Mouse (Mus musculus) T-helper 2 cell (primary cell): ENCODE data around the gene Fam3b.

Experiments used
- in situ Hi-C: fragments of 300-600 bp; cut with MboI, MseI; formaldehyde crosslinking; loops from one replicate; pipeline ENCODE4 v1.15.1; 2025; ENCODE audit warnings: high pct_unique_total_duplicates

Gene Fam3b

DNA sequence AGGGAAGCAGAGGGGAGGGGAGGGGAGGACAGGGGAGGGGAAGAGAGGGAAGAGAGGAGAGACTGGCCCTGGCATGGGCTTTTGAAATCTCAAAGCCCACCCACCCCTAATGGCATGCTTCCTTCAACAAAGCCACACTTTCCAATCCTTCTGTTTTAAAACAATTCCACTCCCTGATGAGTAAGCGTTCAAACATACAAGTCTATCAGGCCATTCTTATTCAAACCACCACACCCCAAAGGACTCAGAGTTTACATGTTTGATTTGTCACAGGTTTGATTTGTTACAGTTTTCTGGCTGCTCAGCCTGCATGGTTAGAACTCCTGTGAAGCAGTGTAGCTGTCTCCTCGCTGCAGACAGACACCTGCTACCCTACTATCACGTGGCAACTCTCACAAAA lies 18.6 kb downstream of the Fam3b start:
- in situ Hi-C loops, result no loop called here

DNA sequence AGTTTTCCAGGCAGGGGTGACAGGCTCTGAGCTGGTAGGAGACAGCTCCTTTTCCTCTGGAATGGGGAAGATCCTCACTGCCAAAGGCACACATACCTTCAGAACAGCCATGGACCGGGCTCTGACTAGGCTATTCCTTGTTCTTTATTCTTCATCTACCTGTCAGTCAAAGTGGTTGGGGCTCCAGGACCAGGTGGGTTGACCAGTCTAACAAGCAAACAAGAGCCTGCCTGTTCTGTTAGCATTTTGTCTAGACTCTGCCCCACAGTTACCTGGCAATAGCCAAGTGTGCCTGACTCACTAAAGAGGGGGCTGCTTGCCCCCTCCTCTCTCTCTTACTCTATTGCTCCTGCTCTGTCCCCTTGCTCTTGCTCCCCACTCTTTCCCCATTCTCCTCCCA lies 22.2 kb downstream of the Fam3b start:
- in situ Hi-C loops, result no loop called here

GRCm38 (mm10) chr16:97478655-97479054 lies 36.0 kb downstream of the Fam3b start:
- in situ Hi-C loops, result no loop called here

DNA sequence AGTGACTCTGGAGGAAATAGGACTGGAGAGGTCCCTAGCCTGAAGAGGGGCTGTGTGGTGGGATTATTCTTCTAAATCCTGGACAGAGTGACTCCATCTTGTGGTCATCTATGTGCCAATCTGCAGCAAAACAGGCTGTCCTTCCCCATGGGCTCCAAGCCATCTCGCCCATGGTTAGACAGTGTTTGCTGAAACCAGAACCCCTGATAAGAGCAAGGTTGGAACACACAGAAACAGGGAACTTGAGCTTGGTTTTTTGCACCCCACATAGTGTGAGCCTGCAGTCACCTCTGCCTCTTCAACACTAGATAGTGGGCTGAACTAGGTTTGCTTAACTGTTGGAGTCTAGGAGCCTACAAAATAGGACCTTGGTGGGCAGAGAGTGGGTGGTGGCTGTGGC lies 38.1 kb downstream of the Fam3b start:
- in situ Hi-C loops, result no loop called here

- in situ Hi-C loops, result no loop called here
Measured at GRCm38 (mm10) chr16:97475581-97475980, 39.0 kb downstream of the Fam3b start.

GRCm38 (mm10) chr16:97474671-97475070 lies 39.9 kb downstream of the Fam3b start:
- in situ Hi-C loops, result no loop called here

DNA sequence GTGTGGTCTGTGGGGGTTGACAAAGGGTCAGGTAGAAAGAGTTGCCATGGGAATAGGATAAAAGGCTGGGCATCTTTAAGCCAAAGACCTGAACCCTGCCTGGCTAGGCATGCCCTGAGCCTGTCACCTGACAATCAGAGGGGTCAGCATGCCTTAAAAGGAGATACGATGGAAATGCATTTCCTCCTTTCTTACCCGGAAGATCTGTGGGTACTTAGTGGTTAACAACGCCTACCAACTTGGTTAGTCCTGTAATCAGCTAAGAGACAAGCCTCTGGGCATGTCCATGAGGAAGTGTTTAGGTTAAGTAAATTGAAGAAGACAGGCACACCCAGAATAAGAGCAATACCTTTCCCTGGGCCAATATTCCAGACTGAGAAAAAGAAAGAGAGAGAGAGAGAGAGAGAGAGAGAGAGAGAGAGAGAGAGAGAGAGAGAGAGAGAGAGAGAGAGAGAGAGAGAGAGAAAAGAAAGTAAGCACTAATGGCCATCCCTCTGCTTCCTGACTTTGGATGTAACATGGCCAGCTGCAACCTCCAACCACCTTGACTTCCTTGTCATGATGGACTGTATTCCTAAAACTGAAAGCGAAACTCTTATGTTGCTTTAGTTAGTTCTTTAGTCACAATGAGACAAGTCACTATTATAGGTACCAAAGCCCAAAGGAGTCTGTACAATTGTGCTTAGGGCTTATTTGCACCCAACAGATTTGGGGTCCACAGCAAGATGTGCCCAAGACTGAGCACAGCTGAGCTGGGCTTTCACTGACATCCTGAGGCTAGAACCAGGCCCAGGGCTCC lies 46.4 kb downstream of the Fam3b start:
- in situ Hi-C loops, result no loop called here

GRCm38 (mm10) chr16:97467472-97467871 lies 47.1 kb downstream of the Fam3b start:
- in situ Hi-C loops, result no loop called here

GRCm38 (mm10) chr16:97466182-97466957 lies 48.2 kb downstream of the Fam3b start:
- in situ Hi-C loops, result no loop called here

DNA sequence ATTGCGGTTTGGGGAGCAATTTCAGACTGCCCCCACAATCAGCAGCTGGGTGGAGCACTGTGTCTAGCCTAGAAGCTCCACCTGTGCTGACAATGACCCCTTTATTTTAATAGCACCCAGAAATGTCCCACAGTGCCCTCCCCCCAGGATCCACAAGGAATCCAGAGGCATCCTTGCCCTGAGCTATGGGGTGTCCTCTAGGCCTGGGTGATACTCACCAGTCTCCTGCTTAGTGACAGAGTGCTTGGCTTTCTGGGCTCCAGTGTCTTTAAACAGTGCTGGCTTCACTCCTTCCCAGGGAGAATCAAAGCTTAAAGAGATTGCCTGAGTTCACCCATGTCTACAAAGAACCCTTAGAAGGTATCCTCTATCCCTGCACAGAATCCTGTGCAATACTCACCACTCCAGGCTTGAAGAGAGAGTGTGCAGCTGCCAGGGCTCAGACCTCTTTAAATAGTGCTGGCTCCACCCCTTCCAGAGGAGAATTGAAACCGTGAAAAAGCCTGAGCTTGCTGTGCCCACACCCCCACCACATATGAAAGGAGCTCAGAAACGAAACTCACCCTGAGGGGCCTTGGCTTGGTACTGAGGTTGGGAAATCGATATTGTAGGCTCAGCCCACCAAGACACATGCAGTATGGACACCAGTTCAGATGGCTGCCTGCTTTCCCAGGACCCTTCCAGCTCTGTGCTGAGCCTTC lies 52.0 kb downstream of the Fam3b start, which contains the start of gene Mx1:
Mx1 (minus strand) TSS at position 427 of the 701 bp plus-strand sequence.
- in situ Hi-C loops, result no loop called here

DNA sequence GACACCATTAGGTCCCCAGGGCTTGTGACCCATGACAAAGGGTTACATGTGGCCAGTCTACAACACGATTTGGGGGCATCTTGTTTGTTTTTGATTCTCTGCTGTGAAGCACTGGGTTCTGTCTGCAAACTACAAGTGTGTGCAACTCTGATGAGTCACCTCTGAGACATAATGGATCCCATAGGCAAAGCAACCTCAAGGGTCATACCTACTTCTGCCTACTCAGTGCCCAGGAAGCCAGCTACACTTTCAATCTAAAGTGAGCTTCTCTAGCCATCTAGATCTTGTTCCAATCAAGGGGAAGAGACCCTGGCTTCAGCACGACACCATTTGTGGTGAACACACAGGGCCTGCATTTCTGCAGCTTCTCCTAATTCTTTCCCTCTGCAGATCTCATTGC lies 53.3 kb downstream of the Fam3b start:
- in situ Hi-C loops, result no loop called here

DNA sequence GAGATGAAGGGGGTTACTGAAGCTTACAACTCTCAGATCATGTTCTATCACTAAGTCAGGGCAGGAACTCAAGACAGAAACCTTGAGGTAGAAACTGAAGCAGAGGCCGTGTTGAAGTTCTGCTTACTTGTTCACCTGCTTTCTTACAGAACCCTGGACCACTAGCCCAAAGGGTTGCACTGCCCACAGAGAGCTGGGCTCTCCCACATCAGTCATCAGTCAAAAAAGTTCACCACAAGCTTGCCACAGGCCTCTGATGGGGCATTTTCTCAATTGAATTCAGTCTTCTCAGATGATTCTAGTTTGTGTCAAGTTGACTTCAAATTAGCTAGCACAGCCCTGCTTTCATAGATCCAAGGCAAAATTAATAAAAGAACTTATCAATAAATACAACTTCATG lies 54.8 kb downstream of the Fam3b start:
- in situ Hi-C loops, result no loop called here

- in situ Hi-C loops, result no loop called here
Measured at GRCm38 (mm10) chr16:97447386-97447785, 67.2 kb downstream of the Fam3b start.

GRCm38 (mm10) chr16:97443670-97444263 lies 70.8 kb downstream of the Fam3b start:
- in situ Hi-C loops, result no loop called here

DNA sequence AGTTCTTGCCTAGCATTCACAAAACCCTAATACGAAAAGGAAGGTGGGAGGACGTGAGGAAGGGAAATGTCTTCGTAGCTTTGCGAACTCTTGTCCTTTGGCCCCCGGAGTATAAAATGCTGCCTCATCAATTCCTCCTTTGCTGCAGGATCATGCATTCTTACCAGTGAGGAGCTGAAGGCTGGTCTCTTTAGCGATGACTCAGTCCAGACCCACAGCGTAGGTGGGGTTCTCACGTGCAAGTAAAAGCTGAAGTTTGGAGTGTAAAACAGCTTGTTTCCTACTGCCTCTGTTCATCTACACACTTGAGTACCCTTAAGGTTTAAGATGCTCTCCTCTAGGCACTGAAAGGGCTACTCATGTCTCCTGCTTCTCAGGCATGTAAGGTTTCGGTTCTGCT lies 72.6 kb downstream of the Fam3b start:
- in situ Hi-C loops, result no loop called here

DNA sequence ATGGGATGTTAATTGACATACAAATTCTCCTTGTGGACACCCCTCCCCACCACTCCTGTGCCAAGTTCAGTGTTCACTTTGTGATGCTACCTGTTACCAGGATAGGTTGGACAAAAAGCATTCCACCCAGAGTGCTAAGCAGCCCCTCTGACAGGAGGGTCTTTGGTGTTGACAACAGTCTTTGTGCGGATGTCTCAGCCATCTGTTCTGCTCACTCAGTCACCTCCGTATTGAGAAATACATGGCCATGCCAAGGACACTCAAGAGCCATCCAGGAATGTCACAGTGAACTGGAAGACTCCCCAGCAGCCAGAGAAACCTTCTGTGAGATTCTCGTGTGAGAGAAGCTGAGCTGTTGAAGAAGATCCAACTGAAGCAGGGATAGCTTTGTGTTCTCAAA lies 76.4 kb downstream of the Fam3b start:
- in situ Hi-C loops, result no loop called here

GRCm38 (mm10) chr16:97437448-97438056 lies 77.1 kb downstream of the Fam3b start:
- in situ Hi-C loops, result no loop called here

GRCm38 (mm10) chr16:97434206-97434605 lies 80.4 kb downstream of the Fam3b start:
- in situ Hi-C loops, result no loop called here

GRCm38 (mm10) chr16:97431328-97431727 lies 83.3 kb downstream of the Fam3b start:
- in situ Hi-C loops, result no loop called here

- in situ Hi-C loops, result no loop called here
Measured at GRCm38 (mm10) chr16:97430091-97430490, 84.5 kb downstream of the Fam3b start.

DNA sequence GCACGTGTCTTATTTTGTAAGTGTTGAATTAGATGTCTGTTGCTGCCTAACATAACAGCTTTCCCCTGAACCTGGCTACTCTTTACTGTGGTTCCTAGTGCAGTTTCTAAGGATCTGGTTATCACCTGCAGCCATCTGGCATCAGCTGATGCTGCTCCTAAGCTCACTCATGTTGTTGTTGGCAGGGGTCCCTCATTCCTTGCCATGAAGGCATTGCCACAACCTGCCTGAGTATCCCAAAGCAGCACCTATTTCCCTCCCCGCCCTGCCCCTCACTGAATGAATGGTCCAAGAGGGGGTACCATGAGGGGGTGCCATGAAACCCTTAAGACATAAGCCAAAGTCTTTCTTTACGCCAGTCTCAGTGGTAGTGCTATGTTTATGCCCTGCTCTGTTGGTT lies 86.6 kb downstream of the Fam3b start:
- in situ Hi-C loops, result no loop called here

DNA sequence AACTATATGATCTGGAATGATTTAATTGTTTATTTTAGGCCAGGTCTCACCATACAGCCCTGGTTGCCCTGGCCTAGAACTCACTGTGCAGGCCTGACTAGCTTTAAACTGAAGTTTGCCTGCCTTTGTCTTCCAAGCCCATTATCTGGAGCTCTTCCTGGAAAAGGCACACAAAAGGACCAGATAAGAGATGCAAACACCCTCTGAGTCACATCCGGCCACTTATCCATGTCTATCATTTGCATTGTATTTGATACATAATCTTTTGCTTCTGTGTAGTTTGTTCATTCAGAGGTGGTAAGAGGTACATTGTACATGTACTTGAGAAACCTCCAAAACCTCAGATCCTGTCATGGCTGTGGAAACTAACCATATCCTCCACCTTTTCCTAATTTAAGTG lies 91.0 kb downstream of the Fam3b start:
- in situ Hi-C loops, result no loop called here
